Mouse (Mus musculus): ENCODE measurements around the gene Gtdc1.
A peak's percentile ranks its signal among the peaks of the same experiment; 100 is the strongest.

Gene Gtdc1

DNA sequence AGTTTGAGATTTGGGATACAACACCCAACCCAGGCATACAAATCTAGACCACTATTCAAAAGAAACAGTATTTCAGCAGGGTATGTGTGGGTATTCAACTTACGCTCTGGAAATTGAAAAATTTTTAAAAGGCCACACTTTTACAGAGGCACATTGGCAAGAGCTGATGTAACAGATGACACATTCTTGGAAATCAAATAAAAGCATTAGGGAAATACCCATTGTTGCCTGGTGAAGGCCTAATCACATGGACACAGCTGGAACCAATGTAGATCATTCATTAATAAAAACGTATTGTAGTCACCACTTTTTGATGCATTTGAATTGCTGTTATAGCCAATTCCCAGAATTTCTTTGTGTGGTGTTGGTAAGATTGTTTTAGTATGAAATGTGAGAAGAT, 73.0 kb downstream of the Gtdc1 start:
- no peak for TF ChIP-seq GATA4 (IDR thresholded peaks at IDR 0.05; ENCODE audit: insufficient replicate concordance, low read length)

DNA sequence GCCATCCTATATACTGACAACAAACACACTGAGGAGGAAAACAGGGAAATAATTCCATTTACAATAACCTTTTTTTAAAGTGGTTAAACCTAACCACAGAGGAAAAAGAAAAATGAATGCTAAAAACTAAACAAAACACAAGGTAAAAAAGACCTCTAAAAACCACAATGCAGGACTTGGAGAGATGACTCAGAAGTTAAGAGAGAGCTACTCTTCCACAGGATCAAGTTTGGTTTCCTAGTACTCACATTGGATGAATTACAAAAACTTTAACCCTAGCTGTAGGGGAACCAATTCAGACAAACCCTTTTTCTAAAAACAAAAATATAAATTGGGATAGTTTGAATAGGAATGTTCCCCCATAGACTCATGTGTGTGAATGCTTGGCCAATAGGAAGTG, 77.8 kb downstream of the Gtdc1 start:
- TF ChIP-seq GATA4 (IDR thresholded peaks at IDR 0.05; ENCODE audit: insufficient replicate concordance, low read length): no peak

DNA sequence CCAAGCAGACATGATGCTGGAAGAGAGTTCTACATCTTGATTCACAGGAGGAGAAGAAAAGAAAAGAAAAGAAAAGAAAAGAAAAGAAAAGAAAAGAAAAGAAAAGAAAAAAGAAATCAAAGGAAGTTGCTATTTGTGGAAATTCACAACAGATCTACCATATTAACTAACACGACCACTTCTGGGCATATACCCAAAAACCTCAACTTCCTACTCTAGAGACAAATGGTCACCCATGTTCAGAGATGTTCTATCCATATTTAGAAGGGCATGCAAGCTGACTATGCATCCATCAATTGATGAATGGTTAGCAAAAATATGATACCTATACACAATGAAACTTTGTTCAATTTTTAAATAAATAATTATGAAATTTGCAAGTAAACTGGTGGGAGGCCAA, 79.3 kb downstream of the Gtdc1 start:
- no peak for TF ChIP-seq GATA4 (IDR thresholded peaks at IDR 0.05; ENCODE audit: insufficient replicate concordance, low read length)

DNA sequence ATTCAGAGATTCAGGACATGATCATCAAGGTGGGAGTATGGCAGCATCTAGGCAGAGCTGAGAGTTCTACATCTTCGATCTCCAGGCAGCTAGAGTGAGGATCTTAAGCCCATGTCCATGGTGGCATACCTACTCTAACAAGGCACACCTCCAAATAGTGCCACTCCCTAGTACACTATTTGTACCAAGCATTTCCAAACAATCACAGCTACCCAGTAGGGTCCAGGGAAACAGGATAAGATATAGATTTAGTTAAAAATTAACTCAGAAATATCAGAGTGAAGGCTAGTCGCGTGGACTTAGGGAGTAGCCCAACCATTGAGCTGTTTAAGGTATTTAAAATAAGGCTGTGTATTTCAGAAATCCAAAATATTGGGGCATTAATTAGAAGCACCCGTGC, 82.0 kb downstream of the Gtdc1 start:
- no peak for TF ChIP-seq GATA4 (IDR thresholded peaks at IDR 0.05; ENCODE audit: insufficient replicate concordance, low read length)

DNA sequence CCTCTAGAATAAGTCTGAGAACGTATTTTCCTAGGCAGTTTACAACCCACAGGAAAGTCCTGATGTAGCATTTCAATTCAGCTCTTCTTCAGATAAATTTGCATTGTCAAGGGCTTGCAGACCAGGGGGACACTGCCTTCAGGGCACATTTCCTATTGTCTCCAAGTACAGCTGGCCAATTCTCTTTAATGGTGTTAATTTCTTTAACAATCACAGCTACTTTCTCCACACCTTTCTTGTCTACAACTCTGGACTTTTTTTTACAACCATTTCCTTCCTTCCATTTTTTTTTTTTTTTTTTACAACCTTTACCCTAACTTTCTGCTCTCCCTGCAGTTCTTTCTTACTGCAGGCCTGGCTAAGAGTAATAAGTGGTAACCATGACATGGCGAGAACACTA, 97.7 kb downstream of the Gtdc1 start:
- TF ChIP-seq GATA4 (IDR thresholded peaks at IDR 0.05; ENCODE audit: insufficient replicate concordance, low read length): no peak

DNA sequence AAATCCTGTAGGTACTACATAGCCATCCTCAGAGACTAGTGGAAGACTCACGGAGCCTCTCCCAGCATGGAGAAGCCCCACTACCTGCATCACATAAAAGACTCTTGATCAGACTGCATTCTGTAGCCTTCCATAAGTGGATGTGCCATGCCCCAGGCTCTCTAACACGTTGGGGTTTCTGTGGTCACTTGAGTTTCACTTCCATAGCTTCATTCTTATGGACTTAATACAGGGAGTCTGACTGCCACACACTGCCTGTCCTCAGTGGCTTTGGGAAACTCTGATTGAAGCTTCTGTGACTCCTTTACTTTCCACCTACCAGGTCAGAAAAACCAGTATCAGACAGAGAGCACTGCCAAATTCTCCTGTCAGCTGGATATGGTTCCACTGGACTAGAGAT, 98.1 kb downstream of the Gtdc1 start:
- no peak for TF ChIP-seq GATA4 (IDR thresholded peaks at IDR 0.05; ENCODE audit: insufficient replicate concordance, low read length)

DNA sequence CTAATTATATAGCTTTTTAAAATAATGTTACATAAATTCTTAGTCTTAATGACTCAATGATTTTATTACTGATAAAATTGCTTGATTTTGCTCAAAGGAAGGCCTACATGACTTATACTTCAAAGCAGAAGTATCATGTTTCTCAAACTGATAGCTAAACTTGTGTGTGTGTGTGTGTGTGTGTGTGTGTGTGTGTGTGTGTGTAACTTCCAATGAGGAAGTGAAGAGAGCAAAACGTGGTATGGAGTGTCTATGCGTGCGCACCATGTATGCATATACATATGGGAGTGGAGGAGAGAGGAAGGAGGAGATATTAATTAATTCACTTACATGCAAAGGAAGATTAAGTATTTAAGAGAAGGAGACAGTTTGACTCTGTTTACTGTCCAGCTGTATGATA, 100.8 kb downstream of the Gtdc1 start:
- no peak for TF ChIP-seq GATA4 (IDR thresholded peaks at IDR 0.05; ENCODE audit: insufficient replicate concordance, low read length)

DNA sequence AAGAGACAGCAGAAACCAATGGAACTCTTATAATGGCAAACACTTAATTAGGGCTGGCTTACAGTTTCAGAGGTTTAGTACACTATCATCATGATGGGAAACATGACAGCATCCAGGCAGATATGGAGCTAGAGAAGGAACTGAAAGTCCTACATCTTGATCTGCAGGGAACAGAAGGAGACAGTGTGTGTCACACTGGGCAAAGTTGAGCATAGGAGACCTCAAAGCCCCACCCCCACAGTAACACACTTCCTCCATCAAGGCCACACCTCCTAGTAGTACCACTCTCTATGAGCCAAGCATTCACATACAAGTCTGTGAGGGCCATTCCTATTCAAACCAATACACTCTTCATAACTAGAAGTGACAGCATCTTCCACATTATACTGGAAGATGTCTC, 109.7 kb downstream of the Gtdc1 start:
- TF ChIP-seq GATA4 (IDR thresholded peaks at IDR 0.05; ENCODE audit: insufficient replicate concordance, low read length): no peak

DNA sequence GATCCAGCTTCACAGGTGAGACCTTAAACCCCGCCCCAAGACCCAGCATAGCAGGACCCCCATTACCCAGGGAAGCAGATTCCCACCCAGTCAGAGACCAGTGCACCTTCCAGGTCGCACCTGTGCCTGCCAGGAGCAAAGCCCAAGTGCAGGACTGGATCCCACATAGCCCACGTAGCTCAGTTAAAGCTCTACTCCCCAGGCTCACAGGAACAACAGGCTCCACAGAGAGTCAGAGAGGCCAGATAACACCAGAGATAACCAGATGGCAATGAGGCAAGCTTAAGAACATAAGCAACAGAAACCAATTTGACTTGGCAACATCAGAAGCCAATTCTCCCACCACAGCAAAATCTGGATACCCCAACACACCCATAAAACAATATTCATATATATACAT, 113.7 kb downstream of the Gtdc1 start:
- TF ChIP-seq GATA4 (IDR thresholded peaks at IDR 0.05; ENCODE audit: insufficient replicate concordance, low read length): no peak

DNA sequence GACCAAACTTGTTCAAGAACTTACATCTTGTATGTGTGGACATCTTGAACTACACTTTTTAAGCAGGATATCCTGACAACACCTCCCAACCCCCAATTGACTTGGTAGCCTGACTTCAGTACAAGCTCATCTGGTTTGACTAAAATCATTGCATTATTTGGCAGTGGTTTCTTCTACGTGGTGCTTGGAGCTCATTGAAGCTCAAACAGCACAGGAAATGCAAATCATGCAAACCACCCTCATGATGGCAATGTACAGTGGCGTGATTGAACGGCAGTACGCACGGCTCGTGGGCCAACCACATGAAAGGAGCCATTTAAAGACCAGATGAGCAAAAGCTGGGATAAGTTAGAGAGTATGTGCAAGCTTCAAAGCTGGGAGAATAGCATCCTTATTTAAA, 123.0 kb downstream of the Gtdc1 start:
- no peak for TF ChIP-seq GATA4 (IDR thresholded peaks at IDR 0.05; ENCODE audit: insufficient replicate concordance, low read length)

DNA sequence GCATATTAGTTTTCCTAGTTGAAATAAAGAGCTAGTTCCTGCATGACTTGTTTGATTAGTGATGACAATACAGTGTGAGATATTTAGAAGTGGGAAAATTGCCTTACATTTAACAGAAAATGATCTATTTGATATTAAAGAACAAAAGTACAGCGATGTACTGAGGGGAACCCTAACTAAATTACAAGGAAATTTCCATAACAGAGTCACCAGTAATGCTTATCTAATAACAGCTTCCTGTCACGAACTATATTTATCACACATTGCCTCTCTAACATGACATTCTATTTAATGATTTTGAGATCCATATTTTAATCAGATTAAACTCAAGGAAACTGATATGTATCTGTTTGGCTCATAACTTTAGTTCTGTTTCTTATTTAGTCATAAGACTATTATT, 126.1 kb downstream of the Gtdc1 start:
- TF ChIP-seq GATA4 (IDR thresholded peaks at IDR 0.05; ENCODE audit: insufficient replicate concordance, low read length): 0 out of 2 replicates have a peak, but pooled peaks have one; percentile 13

DNA sequence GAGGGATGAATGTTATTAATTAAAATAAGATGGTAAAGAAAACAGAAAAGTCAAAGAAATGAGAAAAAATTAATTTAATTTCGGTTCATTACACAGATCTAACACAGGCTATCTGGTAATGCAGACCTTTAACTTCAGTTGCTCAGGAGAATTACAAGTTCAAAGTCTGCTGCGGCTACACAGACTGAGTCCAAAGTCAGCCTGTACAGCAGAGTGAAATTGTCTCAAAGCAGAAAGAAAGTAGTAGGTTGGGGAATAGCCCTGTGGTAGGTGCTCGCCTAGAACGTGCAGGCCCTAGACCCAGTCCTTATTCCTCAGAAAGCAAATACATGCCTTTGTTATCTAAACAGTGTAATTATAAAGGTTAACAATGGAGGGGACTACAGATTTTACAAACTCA, 135.6 kb downstream of the Gtdc1 start:
- TF ChIP-seq GATA4 (IDR thresholded peaks at IDR 0.05; ENCODE audit: insufficient replicate concordance, low read length): no peak

DNA sequence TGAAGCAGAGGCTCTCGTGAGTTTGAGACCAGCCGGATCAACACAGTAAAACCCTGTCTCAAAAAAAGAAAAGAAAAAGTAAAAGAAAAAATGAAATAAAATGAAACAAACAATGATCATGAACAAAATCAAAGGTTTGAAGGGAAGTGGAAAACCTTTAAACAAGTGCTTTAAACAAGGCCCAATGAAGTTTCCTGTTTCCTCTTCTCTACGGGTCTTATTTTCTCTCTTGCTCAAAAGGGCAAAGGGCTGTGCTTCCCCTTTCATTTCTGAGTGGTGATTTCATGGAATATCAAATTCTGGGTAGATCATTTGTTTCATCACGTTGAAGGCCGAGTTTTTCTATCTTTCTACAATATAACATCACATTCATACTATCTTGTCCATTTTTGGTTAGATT, 136.3 kb downstream of the Gtdc1 start:
- TF ChIP-seq GATA4 (IDR thresholded peaks at IDR 0.05; ENCODE audit: insufficient replicate concordance, low read length): no peak

DNA sequence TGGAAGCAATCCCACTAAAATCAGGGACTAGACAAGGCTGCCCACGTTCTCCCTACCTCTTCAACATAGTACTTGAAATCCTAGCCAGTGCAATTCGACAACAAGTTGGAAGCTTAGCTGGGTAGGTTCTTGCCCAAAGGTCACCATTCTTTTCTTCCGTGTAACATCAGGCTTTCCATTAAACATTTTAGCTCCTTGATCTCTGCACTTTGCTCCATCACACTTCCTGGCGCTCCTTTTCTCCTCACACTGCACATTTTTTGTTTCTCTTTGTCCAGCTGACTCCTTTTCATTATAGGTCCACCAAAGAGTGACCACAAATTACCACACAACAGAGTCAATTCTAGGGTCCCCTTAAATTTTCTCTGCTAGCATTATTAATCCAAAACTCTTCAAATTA, 144.7 kb downstream of the Gtdc1 start:
- TF ChIP-seq GATA4 (IDR thresholded peaks at IDR 0.05; ENCODE audit: insufficient replicate concordance, low read length): no peak

DNA sequence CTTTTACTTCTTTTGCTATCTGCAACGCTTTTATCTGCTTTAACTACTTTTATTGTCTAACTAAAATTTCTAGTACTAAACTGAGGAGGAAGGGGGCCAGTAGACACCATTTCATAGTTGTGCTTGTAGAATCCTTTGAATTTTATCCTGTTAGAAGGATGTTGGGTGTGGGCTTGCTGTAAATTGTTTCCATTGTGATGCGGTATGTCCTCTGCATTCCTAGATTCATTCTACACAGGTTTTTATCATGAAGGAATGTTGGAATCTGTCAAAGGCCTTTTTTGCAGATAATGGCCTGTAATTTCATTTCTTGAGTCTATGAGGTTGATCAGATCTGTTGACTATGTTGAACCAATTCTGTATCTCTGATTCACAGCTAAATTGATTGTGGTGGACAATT, 146.5 kb downstream of the Gtdc1 start:
- no peak for TF ChIP-seq GATA4 (IDR thresholded peaks at IDR 0.05; ENCODE audit: insufficient replicate concordance, low read length)

DNA sequence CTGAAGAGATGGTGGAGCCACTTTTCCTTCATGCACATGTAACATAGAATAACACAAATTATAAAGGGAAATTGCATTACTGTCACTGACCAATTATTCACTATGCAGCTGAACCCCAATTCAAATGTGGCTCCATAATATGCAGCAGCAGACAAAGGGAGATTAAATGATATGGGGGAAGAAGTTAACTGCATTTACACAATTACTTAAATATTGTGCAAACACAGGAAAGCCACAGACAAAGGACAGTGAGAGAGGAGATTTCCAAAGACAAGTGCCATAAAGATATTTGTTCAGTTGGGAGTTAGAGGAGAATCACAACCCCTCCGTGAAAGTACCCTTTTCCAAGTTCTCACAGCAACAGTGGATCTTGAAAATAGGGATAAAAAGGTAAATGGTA, 163.6 kb downstream of the Gtdc1 start:
- no peak for TF ChIP-seq GATA4 (IDR thresholded peaks at IDR 0.05; ENCODE audit: insufficient replicate concordance, low read length)

DNA sequence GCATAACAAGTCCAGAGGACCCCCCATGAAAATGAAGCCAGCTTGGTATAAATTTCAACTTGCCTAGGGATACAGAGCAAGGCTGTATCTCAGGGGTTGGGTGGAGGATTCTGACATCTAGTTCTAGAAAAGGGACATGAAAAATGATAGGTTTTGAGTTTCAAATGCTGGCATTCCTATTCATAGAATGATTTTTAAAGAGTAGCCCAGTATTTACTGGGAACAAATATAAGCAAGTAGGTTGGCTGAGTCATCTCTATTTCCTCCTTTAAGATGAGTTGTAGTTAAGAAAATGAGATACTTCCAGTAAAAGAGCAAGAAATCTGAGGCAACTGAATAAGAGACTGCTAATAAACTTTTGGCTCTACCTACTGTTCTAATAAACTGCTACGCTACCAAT, 190.8 kb downstream of the Gtdc1 start:
- TF ChIP-seq GATA4 (IDR thresholded peaks at IDR 0.05; ENCODE audit: insufficient replicate concordance, low read length): no peak

DNA sequence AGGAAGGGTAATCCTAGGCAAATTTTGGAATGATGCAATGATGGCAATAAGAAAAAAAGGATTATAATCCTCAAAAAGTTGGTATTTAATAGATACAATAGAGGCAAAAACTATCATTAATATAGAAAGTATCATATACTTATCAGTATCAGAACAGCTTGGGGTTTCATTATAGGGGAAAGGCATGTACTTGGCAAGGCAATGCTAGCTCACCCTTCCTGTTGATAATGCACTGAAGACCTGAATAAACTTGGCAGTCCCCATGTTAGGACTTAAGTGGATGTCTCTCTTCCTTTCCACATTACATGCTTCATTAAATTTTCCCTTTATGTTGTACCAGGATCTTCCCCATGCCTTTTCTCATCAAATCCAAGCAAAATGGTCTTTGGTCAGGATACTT, 206.0 kb downstream of the Gtdc1 start:
- no peak for TF ChIP-seq GATA4 (IDR thresholded peaks at IDR 0.05; ENCODE audit: insufficient replicate concordance, low read length)

All from liver, adult (tissue).